Mouse (Mus musculus): Measurements from ENCODE around the gene Pacrg.

Pacrg gene

GRCm38 (mm10) chr17:10490374-10491169 lies 349.5 kb downstream of the Pacrg start:
- no peak for DNase-seq (ENCODE audit: low read depth)

DNA sequence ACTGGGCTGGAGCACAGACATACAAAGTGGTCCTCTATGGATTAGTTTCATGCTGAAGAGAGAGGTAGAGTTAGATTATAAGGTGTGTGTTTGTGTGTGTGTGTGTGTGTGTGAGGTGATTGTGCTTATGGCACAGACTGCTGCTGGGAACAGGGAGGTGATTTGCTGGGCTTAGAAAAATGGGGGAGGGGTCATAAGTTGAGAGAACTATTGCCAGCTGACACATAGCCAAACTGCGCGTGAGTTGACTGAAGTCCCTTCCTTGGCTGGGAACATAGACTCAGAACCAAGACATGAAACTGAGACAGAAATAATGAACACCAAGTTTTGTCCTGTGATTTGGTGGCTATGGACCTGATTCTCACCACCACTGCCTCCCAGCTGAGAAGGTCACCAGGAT lies 351.2 kb downstream of the Pacrg start:
- DNase-seq (ENCODE audit: low read depth), result no peak

GRCm38 (mm10) chr17:10483945-10484546 lies 356.1 kb downstream of the Pacrg start:
- DNase-seq (ENCODE audit: low read depth), result no peak

- no peak for DNase-seq (ENCODE audit: low read depth)
These were observed 359.0 kb downstream of the Pacrg start for GRCm38 (mm10) chr17:10481081-10481480.

DNA sequence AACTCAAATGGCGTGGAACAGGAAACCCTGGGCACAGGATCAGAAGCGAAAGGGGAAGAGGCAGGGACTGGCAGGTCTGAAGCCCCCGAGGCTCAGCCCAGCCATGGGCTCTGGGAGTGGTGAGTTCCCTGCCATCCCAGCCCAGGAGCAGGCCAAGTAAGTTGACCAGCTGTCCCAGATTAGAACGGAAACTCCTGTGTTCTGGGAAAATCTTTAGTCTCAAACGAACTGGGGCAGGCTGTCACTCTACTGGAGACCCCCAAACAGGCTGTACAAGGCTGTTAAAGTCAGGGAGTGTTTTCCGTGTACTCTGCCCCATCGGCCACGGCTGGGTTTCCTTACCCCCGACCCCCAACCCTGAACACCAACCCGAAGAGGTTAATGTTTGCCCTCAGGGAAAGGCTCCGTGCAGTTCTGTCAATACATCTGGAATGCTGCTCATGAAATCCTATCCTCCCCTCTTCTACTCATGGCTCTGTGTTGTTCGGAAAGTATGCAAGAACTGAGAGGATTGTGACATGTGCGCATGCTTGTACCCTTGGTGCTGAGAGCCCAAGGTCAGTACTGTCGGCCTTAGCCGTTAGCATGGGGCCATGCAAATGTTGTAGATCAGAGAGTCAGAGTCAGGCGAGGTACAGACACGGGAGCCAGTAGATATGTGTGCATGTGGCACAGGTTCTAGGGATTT lies 360.9 kb downstream of the Pacrg start:
- DNase-seq (ENCODE audit: low read depth), result no peak

DNA sequence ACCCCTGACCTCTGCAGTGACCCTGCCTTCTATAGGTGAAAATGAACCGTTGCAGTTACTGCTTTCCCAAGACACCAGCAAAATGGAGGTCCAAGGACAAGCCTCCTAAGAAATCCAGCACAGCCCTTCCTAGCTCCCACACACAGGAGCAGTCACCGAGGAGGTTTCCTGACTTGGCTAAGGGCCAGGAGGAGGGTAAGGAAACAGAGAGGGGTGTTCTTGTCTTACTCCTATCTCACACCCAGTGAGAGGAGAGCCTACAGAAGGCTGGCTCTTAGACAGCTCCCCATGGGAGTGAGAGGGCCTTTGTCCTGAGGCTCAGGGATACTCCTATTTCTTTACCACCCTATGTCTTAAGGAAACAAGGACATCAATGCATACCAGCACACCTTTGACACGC lies 361.7 kb downstream of the Pacrg start:
- no peak for DNase-seq (ENCODE audit: low read depth)

DNA sequence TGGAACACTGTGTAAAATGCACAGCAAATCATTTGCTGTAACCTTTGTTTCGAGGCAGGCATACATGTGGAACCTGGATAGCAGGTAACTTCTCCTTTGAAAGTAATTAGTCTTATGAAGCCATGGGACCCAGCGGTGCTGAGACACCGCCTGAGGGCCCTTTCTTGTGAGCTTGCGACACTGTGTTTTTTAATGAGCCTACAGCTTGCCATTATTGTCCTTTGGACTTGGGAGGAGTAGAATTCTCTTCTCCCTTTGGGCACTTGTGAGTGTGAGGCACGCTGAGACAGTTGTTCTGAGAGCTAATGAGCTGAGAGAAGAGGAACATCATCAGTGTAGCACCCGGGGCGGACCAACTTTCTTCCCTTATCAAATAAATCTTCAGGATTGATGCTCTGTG lies 363.3 kb downstream of the Pacrg start:
- DNase-seq (ENCODE audit: low read depth), result no peak

- DNase-seq (ENCODE audit: low read depth), result no peak
These were observed 365.1 kb downstream of the Pacrg start for GRCm38 (mm10) chr17:10474972-10475371.

DNA sequence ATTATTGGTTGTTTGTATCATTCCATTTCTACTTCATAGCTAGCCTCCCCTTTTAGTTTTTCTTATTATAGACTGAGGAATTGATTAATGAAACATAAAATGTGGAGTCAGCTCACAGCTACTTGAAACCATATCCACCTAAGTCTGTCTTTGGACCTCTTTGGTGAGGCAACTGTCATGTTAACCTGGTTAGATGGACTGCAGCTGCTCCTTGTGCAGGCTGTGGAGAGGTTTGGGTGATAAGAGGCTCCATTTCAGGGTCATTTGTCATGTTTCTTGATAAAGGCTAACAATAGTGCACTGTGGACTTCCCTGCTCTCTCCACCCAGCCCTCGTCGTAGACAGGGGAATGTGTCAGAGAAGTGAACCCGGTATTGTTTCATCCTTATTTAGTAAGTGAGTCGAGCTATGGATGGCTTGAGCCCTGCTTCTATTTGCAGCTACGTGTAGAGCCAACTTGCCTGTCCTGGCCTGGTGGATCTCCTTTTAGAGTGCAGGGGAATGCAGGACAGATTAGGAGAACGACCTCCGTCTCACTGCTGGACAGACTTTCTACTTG lies 366.2 kb downstream of the Pacrg start:
- no peak for DNase-seq (ENCODE audit: low read depth)

GRCm38 (mm10) chr17:10473175-10473574 lies 366.9 kb downstream of the Pacrg start:
- no peak for DNase-seq (ENCODE audit: low read depth)

- DNase-seq (ENCODE audit: low read depth), result no peak
These were observed 370.1 kb downstream of the Pacrg start for GRCm38 (mm10) chr17:10469874-10470568.

DNA sequence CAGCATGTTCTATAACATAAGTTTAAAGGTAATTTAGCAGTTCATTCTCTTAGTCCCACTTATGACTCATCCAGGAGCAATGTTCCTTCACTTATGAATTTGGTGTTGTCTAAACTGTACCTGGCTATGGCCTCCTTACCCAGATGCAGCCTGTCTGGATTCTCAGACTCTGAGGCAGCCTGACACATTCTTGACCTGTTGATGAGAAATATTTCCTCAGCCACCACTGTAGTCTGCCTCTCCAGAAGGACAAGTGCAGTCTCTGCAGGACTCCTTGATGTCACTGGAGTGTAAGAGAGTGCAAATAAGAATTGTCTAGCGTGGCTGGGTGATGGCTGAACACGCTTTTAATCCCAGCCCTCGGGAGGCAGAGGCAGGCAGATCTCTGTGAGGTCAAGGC lies 373.0 kb downstream of the Pacrg start:
- no peak for DNase-seq (ENCODE audit: low read depth)

- no peak for DNase-seq (ENCODE audit: low read depth)
These were observed 374.6 kb downstream of the Pacrg start for GRCm38 (mm10) chr17:10465467-10465866.

- no peak for DNase-seq (ENCODE audit: low read depth)
These were observed 375.4 kb downstream of the Pacrg start for GRCm38 (mm10) chr17:10464700-10465099.

DNA sequence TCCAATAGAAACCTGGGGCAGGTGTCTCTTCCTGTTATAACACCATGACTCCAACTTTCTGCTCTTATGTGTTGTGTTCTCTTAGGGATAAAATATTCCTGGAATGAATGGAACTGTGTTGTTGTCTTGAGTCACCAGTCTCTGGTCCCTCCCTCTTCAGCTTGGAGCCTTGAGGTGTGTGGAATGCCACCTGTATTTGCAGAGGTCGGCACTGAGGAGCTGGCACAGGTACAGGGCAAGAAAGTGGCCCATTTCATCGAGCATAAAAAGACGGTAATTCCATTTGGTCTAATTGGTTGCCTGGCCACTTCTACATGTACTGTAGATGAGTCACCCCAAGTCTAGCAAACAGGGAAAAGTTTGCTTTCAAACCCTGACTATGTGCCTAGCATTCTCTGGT lies 376.5 kb downstream of the Pacrg start:
- no peak for DNase-seq (ENCODE audit: low read depth)

DNA sequence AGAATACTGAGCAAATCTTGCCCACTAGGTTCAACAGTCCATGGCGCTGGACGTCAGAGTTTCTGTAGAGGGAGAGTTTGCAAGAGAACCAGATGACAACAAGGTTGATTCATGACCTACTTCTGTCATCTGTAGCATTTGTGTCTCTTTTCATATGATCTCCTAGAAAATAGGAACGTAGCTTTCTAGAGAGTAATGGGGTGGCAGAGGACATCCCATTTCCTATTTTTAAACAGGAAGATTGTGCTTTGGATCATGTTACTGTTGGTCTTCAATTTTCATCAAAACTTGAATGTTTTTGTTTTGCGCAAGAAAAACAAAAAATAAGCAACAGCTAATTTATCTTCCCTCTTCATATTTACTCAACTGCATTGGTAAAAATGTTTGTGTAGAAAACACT lies 379.2 kb downstream of the Pacrg start:
- no peak for DNase-seq (ENCODE audit: low read depth)

DNA sequence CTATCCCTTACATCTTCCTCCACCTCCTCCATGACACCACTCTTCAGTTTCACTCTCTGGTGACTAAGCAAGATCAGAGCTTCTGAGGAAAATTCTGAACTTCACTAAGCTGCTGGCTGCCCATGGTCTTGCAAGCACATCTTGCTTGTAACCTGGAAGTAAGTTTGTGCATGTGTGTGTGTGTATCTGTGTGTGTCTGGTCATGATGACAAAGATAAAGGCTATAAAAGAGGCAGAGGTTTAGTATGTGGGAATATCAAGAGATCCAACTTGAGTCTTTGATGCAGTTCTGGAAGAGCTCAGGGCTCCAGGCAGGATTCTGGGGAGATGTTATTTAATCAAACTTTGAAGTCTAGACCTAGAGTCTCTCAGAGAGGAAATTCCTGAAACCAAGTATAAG lies 381.4 kb downstream of the Pacrg start:
- no peak for DNase-seq (ENCODE audit: low read depth)

- DNase-seq (ENCODE audit: low read depth), result no peak
These were observed 383.7 kb downstream of the Pacrg start for GRCm38 (mm10) chr17:10456409-10456808.

GRCm38 (mm10) chr17:10455961-10456360 lies 384.1 kb downstream of the Pacrg start:
- no peak for DNase-seq (ENCODE audit: low read depth)

GRCm38 (mm10) chr17:10454406-10454805 lies 385.7 kb downstream of the Pacrg start:
- DNase-seq (ENCODE audit: low read depth), result no peak

- no peak for DNase-seq (ENCODE audit: low read depth)
These were observed 387.3 kb downstream of the Pacrg start for GRCm38 (mm10) chr17:10452801-10453200.

All from fibroblast of lung, adult 2 months (primary cell).